Mouse (Mus musculus): Measurements from ENCODE around the gene 4930558C23Rik.
"Not testable (repeated sequence)": the region's sequence is repeated elsewhere in the genome, so short reads cannot be mapped to it uniquely, and the experiment has no call there.

The 4930558C23Rik gene

DNA sequence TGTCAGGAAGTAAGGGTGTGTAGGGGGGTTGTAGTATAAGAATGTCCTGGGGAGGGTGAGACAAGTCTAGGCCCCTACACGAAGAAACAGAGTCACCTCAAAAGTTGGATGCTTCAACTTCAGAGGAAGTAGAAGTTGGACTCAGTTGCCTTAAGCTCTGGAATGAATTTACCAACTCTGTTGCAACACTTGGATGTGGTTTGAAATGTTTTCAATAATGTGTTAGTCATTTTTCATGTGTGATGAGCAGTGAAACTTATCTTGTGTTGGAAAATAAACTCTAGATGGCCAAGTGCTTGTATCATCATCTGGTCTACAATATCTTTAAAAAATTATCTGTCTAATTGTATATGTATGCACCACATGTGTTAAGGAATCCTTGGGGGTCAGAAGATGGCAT, 5.1 kb upstream of the 4930558C23Rik start:
- H3K9me3 ChIP-seq (ENCODE audit: low read length): peaks cover 9% of the 10 kb centered on the region
- H3K27me3 ChIP-seq (ENCODE audit: insufficient read depth, low read length): peaks cover 8% of the 10 kb centered on the region
- no peak overlapping the region for H3K4me3 ChIP-seq (replicated peaks; ENCODE audit: low read length)
- H3K4me1 ChIP-seq (replicated peaks; ENCODE audit: low read depth, low read length): peaks cover 9% of the 10 kb centered on the region
- no peak for TF ChIP-seq POU5F1 (IDR thresholded peaks at IDR 0.05; ENCODE audit: borderline replicate concordance, low read length)
- TF ChIP-seq NANOG (IDR thresholded peaks at IDR 0.05; ENCODE audit: borderline replicate concordance, low read length): no peak
- no peak for TF ChIP-seq CTCF (conservative IDR thresholded peaks at IDR 0.05; ENCODE audit: low read length)
- no peaks in the 10 kb centered on the region for H3K36me3 ChIP-seq (ENCODE audit: insufficient read depth, low read length)

DNA sequence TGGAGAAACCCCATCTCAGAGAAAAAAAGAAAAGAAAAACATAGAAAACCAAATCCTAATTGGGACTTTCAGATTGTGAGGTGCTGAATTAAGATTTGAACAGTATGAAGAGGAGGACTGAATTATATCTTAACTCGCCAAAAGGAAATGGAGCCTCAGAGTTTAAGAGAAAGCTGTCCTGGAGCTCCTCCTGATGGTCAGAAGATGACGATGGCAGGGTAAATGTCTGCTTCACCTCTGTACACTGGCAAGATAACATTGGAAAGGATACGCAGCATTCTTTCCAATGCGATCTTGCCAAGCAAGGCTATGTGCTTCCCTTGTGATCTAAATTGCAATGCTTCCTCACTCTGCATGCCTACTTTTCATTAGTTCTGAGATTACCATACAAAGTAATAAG, 8.3 kb downstream of the 4930558C23Rik start:
- Histone ChIP-seq H3K4me3 (replicated peaks; ENCODE audit: low read length) (no peak overlapping the region), H3K4me1 (replicated peaks; ENCODE audit: low read depth, low read length) (no peaks in the 10 kb centered on the region), H3K36me3 (ENCODE audit: insufficient read depth, low read length) (no peaks in the 10 kb centered on the region), H3K27me3 (ENCODE audit: insufficient read depth, low read length) (no peaks in the 10 kb centered on the region), H3K9me3 (ENCODE audit: low read length) (no peaks in the 10 kb centered on the region)
- TF ChIP-seq POU5F1 (IDR thresholded peaks at IDR 0.05; ENCODE audit: borderline replicate concordance, low read length) (no peak), NANOG (IDR thresholded peaks at IDR 0.05; ENCODE audit: borderline replicate concordance, low read length) (no peak), CTCF (conservative IDR thresholded peaks at IDR 0.05; ENCODE audit: low read length) (peak; percentile 45)

GRCm38 (mm10) chr3:95385401-95386075, 17.1 kb downstream of the 4930558C23Rik start:
- no peak for TF ChIP-seq NANOG (IDR thresholded peaks at IDR 0.05; ENCODE audit: borderline replicate concordance, low read length)
- TF ChIP-seq POU5F1 (IDR thresholded peaks at IDR 0.05; ENCODE audit: borderline replicate concordance, low read length): no peak
- TF ChIP-seq CTCF (conservative IDR thresholded peaks at IDR 0.05; ENCODE audit: low read length): no peak

DNA sequence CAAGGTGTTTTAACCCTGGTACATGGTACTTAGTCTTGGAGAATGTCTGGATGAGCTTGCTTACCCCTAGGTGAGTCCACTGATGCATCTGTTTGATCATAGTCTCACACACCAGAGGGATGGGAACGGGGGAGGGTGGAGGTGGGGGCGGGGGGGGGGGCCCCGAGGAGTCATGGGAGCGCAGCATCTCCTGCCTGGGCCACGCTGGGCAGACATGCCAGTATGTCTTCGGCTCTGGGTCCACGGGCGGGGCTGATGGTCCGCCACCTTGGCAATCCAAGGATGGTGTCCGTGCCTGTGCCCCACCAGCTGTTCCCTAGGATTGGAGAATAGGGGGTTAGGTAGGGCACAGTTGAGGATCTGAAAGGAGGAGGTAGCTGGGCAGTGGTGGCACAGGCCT, 29.4 kb downstream of the 4930558C23Rik start:
- no peaks in the 10 kb centered on the region for H3K27me3 ChIP-seq (ENCODE audit: insufficient read depth, low read length)
- no peak overlapping the region for H3K4me3 ChIP-seq (replicated peaks; ENCODE audit: low read length)
- H3K36me3 ChIP-seq (ENCODE audit: insufficient read depth, low read length): no peaks in the 10 kb centered on the region
- peaks cover 61% of the 10 kb centered on the region for H3K9me3 ChIP-seq (ENCODE audit: low read length)
- no peak for TF ChIP-seq NANOG (IDR thresholded peaks at IDR 0.05; ENCODE audit: borderline replicate concordance, low read length)
- TF ChIP-seq CTCF (conservative IDR thresholded peaks at IDR 0.05; ENCODE audit: low read length): no peak
- no peak for TF ChIP-seq POU5F1 (IDR thresholded peaks at IDR 0.05; ENCODE audit: borderline replicate concordance, low read length)
- peaks cover 7% of the 10 kb centered on the region for H3K4me1 ChIP-seq (replicated peaks; ENCODE audit: low read depth, low read length)

More at GRCm38 (mm10) chr3:95385401-95386075, 17.1 kb downstream of the 4930558C23Rik start:
- Histone ChIP-seq H3K36me3 (ENCODE audit: insufficient read depth, low read length) (no peaks in the 10 kb centered on the region), H3K4me3 (replicated peaks; ENCODE audit: low read length) (no peak overlapping the region), H3K27me3 (ENCODE audit: insufficient read depth, low read length) (no peaks in the 10 kb centered on the region), H3K9me3 (ENCODE audit: low read length) (peaks cover 14% of the 10 kb centered on the region; the same call in 1 of the 2 replicates), H3K4me1 (replicated peaks; ENCODE audit: low read depth, low read length) (no peaks in the 10 kb centered on the region)

DNA sequence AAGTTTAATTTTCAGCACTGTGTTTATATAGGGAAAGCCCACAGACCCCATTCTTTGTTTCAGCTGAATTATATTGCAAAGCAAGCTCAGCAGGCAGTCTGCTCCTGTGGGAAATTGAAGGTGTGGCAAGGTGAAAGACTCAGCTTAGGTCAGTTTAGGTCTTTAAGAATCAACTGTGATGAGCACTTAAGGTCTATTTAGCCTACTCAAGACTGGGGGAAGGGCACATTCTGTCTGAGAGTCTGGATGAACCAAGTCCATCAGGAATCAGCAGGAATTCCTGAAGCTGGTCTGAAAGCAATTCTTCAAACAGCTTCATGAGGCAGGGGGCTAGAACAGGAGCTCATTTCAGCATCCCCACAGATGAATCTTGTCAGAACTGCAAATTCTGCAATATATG, 32.5 kb downstream of the 4930558C23Rik start:
- Histone ChIP-seq H3K4me3 (replicated peaks; ENCODE audit: low read length) (no peak overlapping the region), H3K9me3 (ENCODE audit: low read length) (peaks cover 32% of the 10 kb centered on the region), H3K4me1 (replicated peaks; ENCODE audit: low read depth, low read length) (peaks cover 7% of the 10 kb centered on the region), H3K27me3 (ENCODE audit: insufficient read depth, low read length) (no peaks in the 10 kb centered on the region), H3K36me3 (ENCODE audit: insufficient read depth, low read length) (no peaks in the 10 kb centered on the region)
- TF ChIP-seq POU5F1 (IDR thresholded peaks at IDR 0.05; ENCODE audit: borderline replicate concordance, low read length) (no peak), NANOG (IDR thresholded peaks at IDR 0.05; ENCODE audit: borderline replicate concordance, low read length) (peak; percentile 89)

DNA sequence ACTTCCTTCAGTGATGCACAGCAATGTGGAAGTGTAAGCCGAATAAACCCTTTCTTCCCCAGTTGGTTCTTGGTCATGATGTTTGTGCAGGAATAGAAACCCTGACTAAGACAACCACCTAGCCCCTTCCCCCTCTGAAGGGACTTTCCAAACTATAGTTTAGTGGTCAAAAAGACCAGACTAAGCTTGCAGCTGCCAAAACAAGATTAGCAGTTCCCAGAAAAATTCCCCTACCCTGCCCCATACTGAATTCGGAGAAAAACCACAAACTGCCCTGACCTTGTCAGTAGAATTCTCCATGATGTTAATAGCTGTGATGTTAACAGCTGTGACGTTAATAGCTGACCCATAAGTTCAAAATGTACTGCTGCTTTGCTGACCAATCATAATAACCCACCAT, 42.4 kb downstream of the 4930558C23Rik start:
- H3K9me3 ChIP-seq (ENCODE audit: low read length); H3K4me3 ChIP-seq (replicated peaks; ENCODE audit: low read length); H3K4me1 ChIP-seq (replicated peaks; ENCODE audit: low read depth, low read length); H3K27me3 ChIP-seq (ENCODE audit: insufficient read depth, low read length); H3K36me3 ChIP-seq (ENCODE audit: insufficient read depth, low read length): not testable (repeated sequence)

GRCm38 (mm10) chr3:95357746-95358145, 44.9 kb downstream of the 4930558C23Rik start:
- no peaks in the 10 kb centered on the region for H3K9me3 ChIP-seq (ENCODE audit: low read length)
- peaks cover 19% of the 10 kb centered on the region for H3K36me3 ChIP-seq (ENCODE audit: insufficient read depth, low read length)
- peaks cover 8% of the 10 kb centered on the region for H3K4me1 ChIP-seq (replicated peaks; ENCODE audit: low read depth, low read length)
- TF ChIP-seq POU5F1 (IDR thresholded peaks at IDR 0.05; ENCODE audit: borderline replicate concordance, low read length) (no peak), CTCF (conservative IDR thresholded peaks at IDR 0.05; ENCODE audit: low read length) (no peak), NANOG (IDR thresholded peaks at IDR 0.05; ENCODE audit: borderline replicate concordance, low read length) (no peak)
- H3K4me3 ChIP-seq (replicated peaks; ENCODE audit: low read length): no peak overlapping the region
- H3K27me3 ChIP-seq (ENCODE audit: insufficient read depth, low read length): no peaks in the 10 kb centered on the region

GRCm38 (mm10) chr3:95356701-95357449, 45.8 kb downstream of the 4930558C23Rik start, which contains the start of gene Setdb1:
Gene Setdb1, minus strand, starts transcription at chr3:95357202.
- not testable (repeated sequence) for H3K27me3 ChIP-seq (ENCODE audit: insufficient read depth, low read length); H3K9me3 ChIP-seq (ENCODE audit: low read length)
- Histone ChIP-seq H3K36me3 (ENCODE audit: insufficient read depth, low read length) (peaks cover 27% of the 10 kb centered on the region), H3K4me1 (replicated peaks; ENCODE audit: low read depth, low read length) (peaks cover 14% of the 10 kb centered on the region), H3K4me3 (replicated peaks; ENCODE audit: low read length) (peak within 1 kb of the TSS; percentile 75)

DNA sequence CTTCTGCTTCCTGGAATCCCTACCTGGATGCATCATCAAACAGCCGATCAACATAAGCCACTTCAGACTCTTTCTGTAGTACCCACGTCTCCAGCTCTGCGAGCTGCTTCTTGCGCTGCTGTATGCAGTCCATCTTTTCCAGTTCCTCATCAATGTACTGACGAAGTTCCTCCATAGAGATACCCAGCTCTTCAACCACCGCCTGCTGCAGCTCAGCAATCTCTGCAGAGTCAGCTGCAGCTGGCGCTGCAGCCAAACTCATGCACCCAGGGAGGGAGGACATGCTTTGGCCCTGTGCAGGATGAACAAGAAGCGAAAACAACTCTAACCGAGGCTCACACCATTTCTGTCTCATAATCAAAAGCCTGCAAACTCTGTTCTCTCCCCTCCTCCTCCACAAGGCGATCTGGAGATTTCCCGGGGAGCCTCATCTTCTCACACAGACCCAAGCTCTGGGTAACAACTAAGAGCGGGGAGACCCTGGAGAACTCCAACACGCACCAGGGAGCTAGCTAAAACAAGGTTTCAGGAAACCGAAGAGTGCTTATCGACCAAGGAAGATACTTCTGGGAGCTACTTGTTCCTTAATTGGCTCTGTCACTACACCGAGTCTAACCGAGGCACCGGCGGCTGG, 46.6 kb downstream of the 4930558C23Rik start:
- H3K4me3 ChIP-seq (replicated peaks; ENCODE audit: low read length): peak overlapping the region; percentile 75

More for the DNA sequence above, 46.6 kb downstream of the 4930558C23Rik start:
- Histone ChIP-seq H3K36me3 (ENCODE audit: insufficient read depth, low read length) (peaks cover 34% of the 10 kb centered on the region), H3K4me1 (replicated peaks; ENCODE audit: low read depth, low read length) (peaks cover 14% of the 10 kb centered on the region)
- not testable (repeated sequence) for H3K27me3 ChIP-seq (ENCODE audit: insufficient read depth, low read length); H3K9me3 ChIP-seq (ENCODE audit: low read length)
